Mouse (Mus musculus) c-Kit-positive CD71-negative TER-119-negative erythroid progenitor cells, embryonic 14.5 days (primary cell): ENCODE results near the gene Defb10.
"Not testable (repeated sequence)": the region's sequence is repeated elsewhere in the genome, so short reads cannot be mapped to it uniquely, and the experiment has no call there.

Experiments used
- DNase-seq: peaks from one replicate; pipeline ENCODE4 v3.0.0-alpha.2; 2013; ENCODE audit warnings: low read depth

Defb10 gene

GRCm38 (mm10) chr8:21858586-21858985, at the start of gene Defb10:
Gene Defb10, plus strand, starts transcription at chr8:21858901.
- not testable (repeated sequence) for DNase-seq

GRCm38 (mm10) chr8:21885321-21885720, 26.6 kb downstream of the Defb10 start, which contains the start of gene Defb9:
Gene Defb9, minus strand, starts transcription at chr8:21885421.
- not testable (repeated sequence) for DNase-seq

- not testable (repeated sequence) for DNase-seq
These were observed 47.6 kb downstream of the Defb10 start, which contains the start of gene Defb11 for GRCm38 (mm10) chr8:21906290-21906689. Gene Defb11, minus strand, starts transcription at chr8:21906412.
